Mouse (Mus musculus): ENCODE measurements around the gene Sertad3.

DNA sequence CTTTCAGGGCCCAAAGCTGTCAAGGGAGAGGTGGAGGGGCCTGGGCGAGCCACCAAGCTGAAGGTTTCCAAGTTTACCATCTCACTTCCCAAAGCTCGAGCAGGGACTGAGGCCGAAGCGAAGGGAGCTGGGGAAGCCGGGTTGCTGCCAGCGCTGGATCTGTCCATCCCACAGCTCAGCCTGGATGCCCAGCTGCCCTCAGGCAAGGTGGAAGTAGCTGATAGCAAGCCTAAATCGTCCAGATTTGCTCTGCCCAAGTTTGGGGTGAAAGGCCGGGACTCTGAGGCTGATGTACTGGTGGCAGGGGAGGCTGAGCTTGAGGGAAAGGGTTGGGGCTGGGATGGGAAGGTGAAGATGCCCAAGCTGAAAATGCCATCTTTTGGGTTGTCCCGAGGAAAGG is 44.7 kb downstream of the Sertad3 start:
- TF ChIP-seq POLR2A (IDR thresholded peaks at IDR 0.05; ENCODE audit: extremely low read depth, insufficient read depth, low read length) (no peak), CTCF (IDR thresholded peaks at IDR 0.05; ENCODE audit: low read depth, low read length) (no peak)
